Mouse (Mus musculus) c-Kit-negative CD71-positive TER-119-positive erythroid progenitor cells, embryonic 14.5 days (primary cell): ENCODE results near the gene Tbcd.

Source experiments
- DNase-seq: peaks from one replicate; pipeline ENCODE4 v3.0.0-alpha.2; 2013; ENCODE audit warnings: low read depth, low spot score

Tbcd gene

GRCm38 (mm10) chr11:121564265-121564664 is 112.5 kb downstream of the Tbcd start:
- DNase-seq: no peak

- DNase-seq: no peak
Measured at GRCm38 (mm10) chr11:121581856-121582255, 130.1 kb downstream of the Tbcd start.

- DNase-seq: no peak
Measured at GRCm38 (mm10) chr11:121597254-121597653, 145.5 kb downstream of the Tbcd start.

GRCm38 (mm10) chr11:121601422-121601821 is 149.7 kb downstream of the Tbcd start:
- DNase-seq: no peak

GRCm38 (mm10) chr11:121605604-121606003 is 153.9 kb downstream of the Tbcd start:
- no peak for DNase-seq

- no peak for DNase-seq
Measured at GRCm38 (mm10) chr11:121610976-121611375, 159.2 kb downstream of the Tbcd start.

- DNase-seq: no peak
Measured at GRCm38 (mm10) chr11:121615961-121616485, 164.3 kb downstream of the Tbcd start.

GRCm38 (mm10) chr11:121616501-121616900 is 164.8 kb downstream of the Tbcd start:
- DNase-seq: no peak

GRCm38 (mm10) chr11:121617371-121617770 is 165.6 kb downstream of the Tbcd start:
- DNase-seq: no peak

- no peak for DNase-seq
Measured at GRCm38 (mm10) chr11:121625007-121625406, 173.3 kb downstream of the Tbcd start.

GRCm38 (mm10) chr11:121627521-121627920 is 175.8 kb downstream of the Tbcd start:
- no peak for DNase-seq

- no peak for DNase-seq
Measured at GRCm38 (mm10) chr11:121629529-121629928, 177.8 kb downstream of the Tbcd start.

GRCm38 (mm10) chr11:121630406-121630805 is 178.7 kb downstream of the Tbcd start:
- no peak for DNase-seq

- DNase-seq: no peak
Measured at GRCm38 (mm10) chr11:121631410-121631809, 179.7 kb downstream of the Tbcd start.

GRCm38 (mm10) chr11:121636646-121637045 is 184.9 kb downstream of the Tbcd start:
- DNase-seq: no peak

GRCm38 (mm10) chr11:121641501-121642145 is 189.9 kb downstream of the Tbcd start:
- no peak for DNase-seq

GRCm38 (mm10) chr11:121645394-121645793 is 193.6 kb downstream of the Tbcd start:
- DNase-seq: no peak

- DNase-seq: no peak
Measured at GRCm38 (mm10) chr11:121647321-121647720, 195.6 kb downstream of the Tbcd start.

- no peak for DNase-seq
Measured at GRCm38 (mm10) chr11:121648166-121648565, 196.4 kb downstream of the Tbcd start.

GRCm38 (mm10) chr11:121649900-121650299 is 198.2 kb downstream of the Tbcd start:
- DNase-seq: no peak

GRCm38 (mm10) chr11:121650668-121651067 is 198.9 kb downstream of the Tbcd start:
- DNase-seq: no peak

- DNase-seq: no peak
Measured at GRCm38 (mm10) chr11:121651556-121651955, 199.8 kb downstream of the Tbcd start.

- no peak for DNase-seq
Measured at GRCm38 (mm10) chr11:121651983-121652382, 200.2 kb downstream of the Tbcd start.
